Mouse (Mus musculus) ES-Bruce4 (cell line): ENCODE results near the gene Gm5134.

ENCODE experiments used
- CTCF ChIP-seq: IDR thresholded peaks from one replicate; pipeline ENCODE4 v1.8.1; 2011; ENCODE audit warnings: low read depth, low read length
- POLR2A ChIP-seq: IDR thresholded peaks from one replicate; pipeline ENCODE4 v1.8.1; 2011; ENCODE audit warnings: low read length; ENCODE audit not compliant: insufficient read depth

DNA sequence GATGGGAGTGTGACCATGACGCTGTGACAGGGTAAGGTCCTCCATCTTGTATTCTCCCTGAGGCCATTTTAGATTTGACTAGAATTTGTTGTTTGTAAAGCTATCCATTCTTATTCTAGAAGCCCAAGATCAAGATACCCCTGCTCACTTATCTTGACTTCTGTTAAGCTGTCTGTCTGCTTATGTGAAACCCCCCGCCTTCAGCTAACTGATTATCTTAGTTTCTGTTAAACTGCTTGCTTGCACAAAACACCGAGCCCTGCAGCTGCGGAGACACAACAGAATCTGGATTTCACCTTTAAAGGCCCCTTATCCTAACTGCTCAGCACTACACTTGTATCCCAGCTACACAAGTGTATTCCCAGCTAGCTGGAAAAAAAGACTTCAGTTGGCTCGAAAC lies 82.6 kb downstream of the Gm5134 start:
- no peak for TF ChIP-seq POLR2A
- no peak for TF ChIP-seq CTCF
